Mouse (Mus musculus) forebrain, embryonic 16.5 days (tissue): ENCODE measurements around the gene Aar2. TPM values are rescaled to one million over a fixed set of nuclear protein-coding genes. Genes with fewer than 3 reads are reported as not detected.

Experiments used
- ATAC-seq: fragments of 200-750 bp; cut with Nextera tagmentation; 2 replicates; pipeline ENCODE4 v1.8.0; 2017; ENCODE audit warnings: mild to moderate bottlenecking, moderate library complexity
- H3K27ac ChIP-seq: fragments of 300-500 bp; sonication (generic); 2 replicates; pipeline ENCODE4 v1.5.1; 2014; ENCODE audit warnings: low read length, control low read depth
- H3K27me3 ChIP-seq: fragments of 300-500 bp; sonication (generic); replicated peaks from 2 replicates; pipeline ENCODE4 v1.6.1; 2014; ENCODE audit warnings: low read length; ENCODE audit not compliant: control insufficient read depth, insufficient read depth
- H3K36me3 ChIP-seq: fragments of 300-500 bp; sonication (generic); 2 replicates; pipeline ENCODE4 v1.6.1; 2014; ENCODE audit not compliant: control insufficient read depth, insufficient read depth
- H3K4me1 ChIP-seq: fragments of 300-500 bp; sonication (generic); replicated peaks from 2 replicates; pipeline ENCODE4 v1.6.1; 2014; ENCODE audit warnings: low read length; ENCODE audit not compliant: control insufficient read depth, insufficient read depth
- H3K4me2 ChIP-seq: fragments of 300-500 bp; sonication (generic); 2 replicates; pipeline ENCODE4 v1.6.1; 2014; ENCODE audit warnings: mild to moderate bottlenecking, low read length, control low read depth
- H3K4me3 ChIP-seq: fragments of 300-500 bp; sonication (generic); replicated peaks from 2 replicates; pipeline ENCODE4 v1.5.1; 2014; ENCODE audit warnings: mild to moderate bottlenecking, low read length, control low read depth
- H3K9ac ChIP-seq: fragments of 300-500 bp; sonication (generic); replicated peaks from 2 replicates; pipeline ENCODE4 v1.6.1; 2014; ENCODE audit warnings: low read depth, low read length, control low read depth
- H3K9me3 ChIP-seq: fragments of 300-500 bp; sonication (generic); 2 replicates; pipeline ENCODE4 v1.6.1; 2016; ENCODE audit warnings: low read length; ENCODE audit not compliant: control insufficient read depth
- WGBS: fragments of 180-500 bp; shearing (Covaris S2); extraction: QIAGEN DNeasy Blood & Tissue Kit; methylation state at CpG from one replicate; pipeline ENCODE4 v1.1.7; 2014; 5-methylcytosine and 5-hydroxymethylcytosine counted together
- polyA plus RNA-seq: library from polyadenylated mRNA; unstranded; fragments of >200 nt; fragmentation: Nextera tagmentation; extraction: Ambion mirVana; gene quantifications from 2 replicates; pipeline ENCODE4 v1.2.1, GENCODE M21; 2015

Aar2 gene
- polyA plus RNA-seq, 1 experiment from 2014 or later: 45.9 TPM

DNA sequence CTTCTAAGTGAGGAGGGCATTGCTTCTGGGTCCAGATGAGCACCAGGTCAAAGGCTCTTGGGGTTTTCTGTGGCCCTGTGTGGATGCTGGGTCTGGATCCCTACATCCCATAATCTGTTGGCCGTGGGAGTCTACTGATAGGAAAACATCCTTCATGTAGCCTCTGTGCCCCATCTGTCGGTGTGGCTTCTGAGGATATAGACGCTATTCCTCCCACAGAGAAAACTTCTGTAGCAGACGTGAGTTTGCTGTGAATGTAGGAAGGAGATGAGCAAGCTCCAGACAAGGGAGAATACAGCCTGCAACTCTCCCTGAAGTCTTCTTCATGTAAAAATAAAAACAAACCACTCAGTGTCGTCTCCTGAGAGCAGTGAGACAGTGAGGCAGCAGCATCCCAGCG lies 29.1 kb upstream of the Aar2 start:
- no peak overlapping the region for H3K9ac ChIP-seq
- H3K4me2 ChIP-seq: no peak overlapping the region
- H3K4me1 ChIP-seq: no peaks in the 10 kb centered on the region
- WGBS: 84% methylated on average over 6 of the region's 6 CpGs
- no peaks in the 10 kb centered on the region for H3K9me3 ChIP-seq
- no peak for ATAC-seq
- no peaks in the 10 kb centered on the region for H3K27me3 ChIP-seq
- H3K27ac ChIP-seq: no peak overlapping the region
- 0 out of 2 replicates have a peak, but pooled peaks cover 5% of the 10 kb centered on the region for H3K36me3 ChIP-seq
- no peak overlapping the region for H3K4me3 ChIP-seq

DNA sequence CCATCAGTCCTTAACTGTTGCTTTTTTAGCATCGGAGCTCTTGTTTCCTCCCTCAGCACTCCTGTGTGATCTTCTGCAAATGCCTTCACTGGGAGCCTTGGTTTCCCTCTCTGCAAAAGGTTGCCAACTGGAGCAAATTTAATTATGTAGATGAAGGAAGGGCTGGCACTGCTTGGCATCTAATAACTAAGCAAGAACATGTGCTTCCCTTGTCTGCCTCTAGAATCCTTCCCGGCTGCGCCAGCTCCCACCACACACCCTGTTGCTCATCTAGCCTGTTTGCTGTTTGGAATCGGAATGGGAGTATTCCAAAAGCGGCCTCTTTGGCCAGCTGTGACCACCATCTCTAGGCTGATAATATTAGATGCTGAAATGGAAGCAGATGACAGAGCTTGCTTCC lies 27.8 kb upstream of the Aar2 start:
- no peaks in the 10 kb centered on the region for H3K27me3 ChIP-seq
- no peak overlapping the region for H3K9ac ChIP-seq
- no peaks in the 10 kb centered on the region for H3K9me3 ChIP-seq
- H3K36me3 ChIP-seq: 0 out of 2 replicates have a peak, but pooled peaks cover 2% of the 10 kb centered on the region
- 72% methylated on average over 5 of the region's 5 CpGs for WGBS
- no peak overlapping the region for H3K27ac ChIP-seq
- H3K4me1 ChIP-seq: no peaks in the 10 kb centered on the region
- H3K4me3 ChIP-seq: no peak overlapping the region
- H3K4me2 ChIP-seq: no peak overlapping the region
- no peak for ATAC-seq

DNA sequence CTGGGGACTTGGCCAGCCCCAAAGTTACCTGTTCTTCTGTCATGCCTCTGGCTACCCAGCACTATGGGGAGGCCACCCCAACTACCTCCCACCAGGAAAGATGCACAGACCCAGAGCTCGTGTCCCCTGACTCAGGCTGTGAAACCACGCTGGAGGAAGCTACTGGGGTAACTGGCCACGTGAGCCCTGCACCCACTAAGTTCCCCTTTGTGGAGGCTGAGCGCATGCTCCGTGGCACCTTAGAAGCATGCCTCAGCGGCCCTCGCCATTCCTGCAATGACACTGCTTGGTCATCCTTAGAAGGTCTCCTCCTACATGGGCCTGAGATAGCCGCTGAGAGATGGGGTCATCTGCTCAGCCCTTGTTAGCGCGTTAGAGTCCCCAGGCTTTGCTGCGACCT lies 24.4 kb upstream of the Aar2 start:
- Histone ChIP-seq H3K9me3 (no peaks in the 10 kb centered on the region), H3K9ac (no peak overlapping the region), H3K27ac (no peak overlapping the region), H3K4me1 (no peaks in the 10 kb centered on the region), H3K36me3 (0 out of 2 replicates have a peak, but pooled peaks cover 2% of the 10 kb centered on the region), H3K4me3 (no peak overlapping the region), H3K27me3 (no peaks in the 10 kb centered on the region), H3K4me2 (no peak overlapping the region)
- no peak for ATAC-seq
- 88% methylated on average over 11 of the region's 11 CpGs for WGBS

DNA sequence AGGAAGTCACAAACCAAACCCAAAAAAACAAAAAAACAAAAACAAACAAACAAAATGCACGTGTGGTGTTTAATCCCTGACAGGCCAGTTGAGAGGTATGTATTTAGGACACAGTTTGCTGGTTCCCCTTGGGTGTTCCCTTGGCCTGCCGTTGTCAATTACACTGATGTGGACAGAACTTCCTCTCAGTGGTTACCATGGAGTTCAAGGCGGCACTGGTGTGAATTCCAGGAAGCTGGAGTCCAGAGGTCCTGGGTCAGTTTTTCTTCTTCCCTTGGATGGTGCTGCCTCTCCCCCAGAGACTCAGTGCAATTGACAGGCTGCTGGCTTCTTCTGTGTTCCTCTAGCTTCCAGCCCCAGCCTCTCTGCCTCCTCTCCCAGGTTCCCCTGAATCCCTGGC lies 23.3 kb upstream of the Aar2 start:
- no peaks in the 10 kb centered on the region for H3K9me3 ChIP-seq
- no peak overlapping the region for H3K9ac ChIP-seq
- H3K27ac ChIP-seq: no peak overlapping the region
- H3K4me3 ChIP-seq: no peak overlapping the region
- no peaks in the 10 kb centered on the region for H3K4me1 ChIP-seq
- 0 out of 2 replicates have a peak, but pooled peaks cover 2% of the 10 kb centered on the region for H3K36me3 ChIP-seq
- no peak for ATAC-seq
- H3K27me3 ChIP-seq: no peaks in the 10 kb centered on the region
- 57% methylated on average over 3 of the region's 3 CpGs for WGBS
- no peak overlapping the region for H3K4me2 ChIP-seq

DNA sequence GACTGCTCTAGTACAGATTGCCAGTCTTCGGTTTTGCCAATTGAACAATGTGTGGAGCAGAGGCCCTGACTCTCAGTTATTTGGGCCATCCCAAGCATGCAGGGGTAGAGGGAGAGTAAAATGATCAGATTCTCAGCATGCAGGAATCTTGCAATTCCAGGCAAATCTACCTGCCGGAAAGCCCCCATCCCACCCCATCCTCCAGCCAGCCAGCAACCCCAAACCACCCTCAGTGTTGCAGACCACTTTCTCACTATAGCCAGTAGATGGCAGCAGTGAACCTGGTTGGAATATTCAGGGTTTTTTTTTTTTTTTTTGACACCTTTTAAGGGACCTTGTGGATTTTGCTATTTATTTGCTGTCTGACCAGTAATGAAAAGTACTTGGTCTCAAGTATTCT lies 17.7 kb upstream of the Aar2 start:
- H3K4me2 ChIP-seq: no peak overlapping the region
- peaks cover 2% of the 10 kb centered on the region; the same call in 1 of the 2 replicates for H3K36me3 ChIP-seq
- no peak for ATAC-seq
- no peak overlapping the region for H3K27ac ChIP-seq
- H3K4me1 ChIP-seq: 0 out of 2 replicates have a peak, but pooled peaks cover 2% of the 10 kb centered on the region
- no peaks in the 10 kb centered on the region for H3K27me3 ChIP-seq
- H3K4me3 ChIP-seq: no peak overlapping the region
- no peak overlapping the region for H3K9ac ChIP-seq
- no peaks in the 10 kb centered on the region for H3K9me3 ChIP-seq
- 59% methylated on average over 2 of the region's 2 CpGs for WGBS

DNA sequence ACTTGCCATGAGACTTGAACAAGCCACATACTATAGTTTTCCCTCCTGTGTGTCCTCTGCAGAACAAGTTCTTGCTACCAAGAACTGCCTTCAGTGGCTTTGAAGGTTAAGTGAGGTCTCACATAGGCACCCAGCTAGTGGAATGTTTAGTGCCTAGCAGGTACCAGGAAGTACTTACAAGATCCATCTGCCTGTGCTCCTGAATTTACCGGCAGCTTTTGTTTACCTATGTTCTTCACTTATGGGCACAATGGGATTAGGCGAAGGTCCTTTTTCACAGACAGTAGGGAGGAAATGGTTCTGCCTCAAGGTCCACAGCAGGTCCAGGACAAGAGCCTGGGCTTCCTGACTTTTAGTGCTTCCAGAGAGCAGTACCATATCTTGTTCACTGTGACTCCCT lies 14.2 kb upstream of the Aar2 start:
- WGBS: 87% methylated on average over 2 of the region's 2 CpGs
- no peak overlapping the region for H3K4me3 ChIP-seq
- no peak overlapping the region for H3K4me2 ChIP-seq
- H3K27ac ChIP-seq: no peak overlapping the region
- no peak overlapping the region for H3K9ac ChIP-seq
- no peaks in the 10 kb centered on the region for H3K27me3 ChIP-seq
- H3K4me1 ChIP-seq: 0 out of 2 replicates have a peak, but pooled peaks cover 2% of the 10 kb centered on the region
- no peaks in the 10 kb centered on the region for H3K9me3 ChIP-seq
- ATAC-seq: no peak
- peaks cover 6% of the 10 kb centered on the region for H3K36me3 ChIP-seq

DNA sequence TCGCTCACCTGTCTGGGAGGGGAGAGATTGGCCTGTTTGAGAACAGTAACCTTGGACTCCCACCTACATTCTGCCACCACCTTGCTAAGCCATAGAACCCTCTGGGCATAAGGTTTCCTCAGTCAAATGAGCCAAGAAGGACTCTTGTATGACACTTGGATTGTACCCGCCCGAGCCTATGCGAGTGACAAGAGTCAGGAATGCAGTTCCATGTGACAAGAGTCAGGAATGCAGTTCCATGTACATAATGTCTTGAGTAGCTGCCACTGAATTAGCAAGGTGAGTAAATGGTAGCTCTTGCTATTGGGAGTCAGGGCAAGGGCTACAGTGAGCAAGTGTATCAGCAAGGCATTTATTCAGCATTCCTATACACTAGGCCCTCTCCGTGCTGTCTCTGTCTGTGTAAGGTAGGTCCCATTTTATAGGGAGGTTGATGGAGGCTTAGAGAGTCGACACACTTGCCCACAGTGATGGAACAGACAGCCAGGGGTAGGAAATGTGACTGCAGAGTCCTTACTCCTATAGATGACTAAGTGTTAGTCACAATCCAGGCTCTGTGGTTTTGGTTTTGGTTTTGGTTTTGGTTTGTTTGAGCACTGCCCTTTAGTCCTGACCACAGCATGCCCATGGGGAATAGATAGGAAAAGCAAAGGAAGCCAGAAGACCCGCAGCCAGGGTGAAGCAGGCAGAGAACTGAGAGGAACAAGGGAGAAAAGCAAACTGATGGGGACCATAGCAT lies 8.4 kb upstream of the Aar2 start:
- no peak overlapping the region for H3K4me2 ChIP-seq
- WGBS: 82% methylated on average over 7 of the region's 7 CpGs
- H3K36me3 ChIP-seq: peaks cover 4% of the 10 kb centered on the region
- no peaks in the 10 kb centered on the region for H3K4me1 ChIP-seq
- no peak for ATAC-seq
- no peak overlapping the region for H3K9ac ChIP-seq
- no peak overlapping the region for H3K27ac ChIP-seq
- no peaks in the 10 kb centered on the region for H3K27me3 ChIP-seq
- no peaks in the 10 kb centered on the region for H3K9me3 ChIP-seq
- H3K4me3 ChIP-seq: no peak overlapping the region

DNA sequence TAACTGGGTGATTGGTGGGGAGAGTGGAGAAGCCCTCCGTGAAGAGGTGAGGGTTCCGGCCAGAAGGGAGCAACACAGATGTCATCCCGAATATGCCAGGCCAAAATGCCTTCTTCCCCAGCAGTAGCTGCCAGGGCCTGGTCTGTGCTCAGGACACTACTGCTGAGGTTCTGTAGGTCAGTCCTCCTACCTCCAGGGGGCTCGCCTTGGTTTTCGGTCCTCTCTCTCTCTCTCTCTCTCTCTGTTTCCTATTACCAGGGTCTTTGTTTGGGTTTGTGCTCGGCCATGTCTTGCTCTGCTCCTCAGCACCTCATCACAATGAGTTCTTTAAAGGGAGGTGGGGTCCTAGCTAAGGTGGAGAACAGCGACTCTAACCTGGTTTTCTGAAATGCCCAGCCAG lies 6.4 kb upstream of the Aar2 start:
- Histone ChIP-seq H3K4me3 (no peak overlapping the region), H3K9ac (no peak overlapping the region), H3K4me2 (no peak overlapping the region), H3K27ac (no peak overlapping the region), H3K27me3 (no peaks in the 10 kb centered on the region), H3K9me3 (no peaks in the 10 kb centered on the region), H3K4me1 (no peaks in the 10 kb centered on the region), H3K36me3 (peaks cover 4% of the 10 kb centered on the region)
- no peak for ATAC-seq
- WGBS: 73% methylated on average over 7 of the region's 7 CpGs

DNA sequence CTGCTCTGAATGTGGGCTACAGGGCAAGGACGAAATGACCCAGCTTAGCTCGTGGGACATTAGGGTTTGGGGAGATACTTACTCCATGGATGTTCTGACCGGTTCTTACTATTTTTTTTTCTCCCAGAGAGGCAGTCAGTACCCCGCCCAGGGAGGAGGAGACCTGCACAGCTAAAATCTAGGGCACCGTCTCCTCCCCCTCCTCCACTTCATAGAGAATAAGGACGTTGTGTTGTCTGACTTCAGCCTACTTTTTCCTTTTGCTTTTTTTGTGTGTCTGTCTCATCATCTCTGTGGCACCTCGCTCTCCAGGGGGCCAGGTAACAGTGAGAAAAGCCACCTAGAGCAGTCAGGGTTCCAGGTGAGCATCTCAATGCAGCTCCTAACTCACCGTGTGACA lies 5.0 kb upstream of the Aar2 start:
- Histone ChIP-seq H3K36me3 (peaks cover 1% of the 10 kb centered on the region), H3K27ac (no peak overlapping the region), H3K4me1 (peaks cover 4% of the 10 kb centered on the region), H3K4me3 (no peak overlapping the region), H3K27me3 (no peaks in the 10 kb centered on the region), H3K9me3 (no peaks in the 10 kb centered on the region), H3K9ac (no peak overlapping the region), H3K4me2 (no peak overlapping the region)
- no peak for ATAC-seq
- WGBS: 72% methylated on average over 8 of the region's 8 CpGs

DNA sequence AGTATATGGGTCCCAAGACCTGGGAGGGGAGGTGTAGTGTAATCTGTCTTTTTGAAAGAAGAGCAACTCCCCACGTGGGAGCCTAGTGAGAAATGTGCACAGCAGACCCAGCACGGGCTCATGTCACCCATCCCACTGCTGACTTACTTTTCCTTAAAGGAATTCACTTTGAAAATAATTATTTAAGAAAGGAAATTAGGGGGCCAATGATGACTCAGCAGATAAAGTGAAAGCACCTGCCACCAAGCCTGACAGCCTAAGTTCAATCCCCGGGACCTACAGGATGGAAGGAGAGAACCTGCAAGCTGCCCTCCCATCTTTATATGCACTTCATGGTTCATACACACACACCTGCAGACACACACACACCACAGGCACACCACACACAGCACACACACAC lies 3.6 kb upstream of the Aar2 start:
- Histone ChIP-seq H3K9me3 (no peaks in the 10 kb centered on the region), H3K4me1 (peaks cover 13% of the 10 kb centered on the region), H3K4me2 (no peak overlapping the region), H3K9ac (no peak overlapping the region), H3K4me3 (no peak overlapping the region), H3K27me3 (no peaks in the 10 kb centered on the region), H3K36me3 (no peaks in the 10 kb centered on the region), H3K27ac (no peak overlapping the region)
- ATAC-seq: no peak
- 75% methylated on average over 3 of the region's 3 CpGs for WGBS
